Mouse (Mus musculus) midbrain, embryonic 11.5 days (tissue): ENCODE results near the gene Ubl5. TPM values are rescaled to one million over a fixed set of nuclear protein-coding genes. Genes with fewer than 3 reads are reported as not detected.

Experiments used
- polyA plus RNA-seq: library from polyadenylated mRNA; unstranded; fragments of >200 nt; fragmentation: Nextera tagmentation; extraction: Ambion mirVana; gene quantifications from 2 replicates; pipeline ENCODE4 v1.2.1, GENCODE M21; 2014

Ubl5 gene
- polyA plus RNA-seq, 1 experiment from 2014 or later: 459 TPM

Other genes starting within 250 kb of the Ubl5 start
- gene Zfp26, start 182.7 kb upstream of the Ubl5 start, polyA plus RNA-seq: 30.9 and 34.9 TPM in 2 replicates
- 37.3 and 41.7 TPM in 2 replicates for gene Zfp426, start 150.1 kb upstream of the Ubl5 start, polyA plus RNA-seq
- 127 and 140 TPM in 2 replicates for gene Zfp266, start 121.5 kb upstream of the Ubl5 start, polyA plus RNA-seq
- gene Zfp846, start 61.6 kb upstream of the Ubl5 start, polyA plus RNA-seq: 23.8 and 24.8 TPM in 2 replicates
- 10.5 and 12.0 TPM in 2 replicates for gene Fbxl12, start 1.9 kb downstream of the Ubl5 start, polyA plus RNA-seq
- 60.8 and 64.6 TPM in 2 replicates for gene Pin1, start 9.2 kb downstream of the Ubl5 start, polyA plus RNA-seq
- 33.6 and 35.3 TPM in 2 replicates for gene Olfm2, start 103.5 kb downstream of the Ubl5 start, polyA plus RNA-seq
- 0.38 and 0.43 TPM in 2 replicates for gene Col5a3, start 172.2 kb downstream of the Ubl5 start, polyA plus RNA-seq
- not detected in 2 replicates for gene Rdh8, start 175.6 kb downstream of the Ubl5 start, polyA plus RNA-seq
- 0.45 and 0.66 TPM in 2 replicates for gene A230050P20Rik, start 225.8 kb downstream of the Ubl5 start, polyA plus RNA-seq
- gene Angptl6, start 236.8 kb downstream of the Ubl5 start, polyA plus RNA-seq: 5.0 and 6.1 TPM in 2 replicates
- 52.3 and 57.1 TPM in 2 replicates for gene Ppan, start 245.3 kb downstream of the Ubl5 start, polyA plus RNA-seq